Mouse (Mus musculus) CD4-positive, CD25-positive, alpha-beta regulatory T cell (primary cell): ENCODE data around the gene Slc47a2. TPM values are rescaled to one million over a fixed set of nuclear protein-coding genes. Genes with fewer than 3 reads are reported as not detected.

Source experiments
- polyA plus RNA-seq: library from polyadenylated mRNA; unstranded; fragments of 100-300 nt; shearing (Covaris generic); gene quantifications from one replicate; pipeline ENCODE4 v1.2.1, GENCODE M21; 2017

Gene Slc47a2
- not detected for polyA plus RNA-seq

DNA sequence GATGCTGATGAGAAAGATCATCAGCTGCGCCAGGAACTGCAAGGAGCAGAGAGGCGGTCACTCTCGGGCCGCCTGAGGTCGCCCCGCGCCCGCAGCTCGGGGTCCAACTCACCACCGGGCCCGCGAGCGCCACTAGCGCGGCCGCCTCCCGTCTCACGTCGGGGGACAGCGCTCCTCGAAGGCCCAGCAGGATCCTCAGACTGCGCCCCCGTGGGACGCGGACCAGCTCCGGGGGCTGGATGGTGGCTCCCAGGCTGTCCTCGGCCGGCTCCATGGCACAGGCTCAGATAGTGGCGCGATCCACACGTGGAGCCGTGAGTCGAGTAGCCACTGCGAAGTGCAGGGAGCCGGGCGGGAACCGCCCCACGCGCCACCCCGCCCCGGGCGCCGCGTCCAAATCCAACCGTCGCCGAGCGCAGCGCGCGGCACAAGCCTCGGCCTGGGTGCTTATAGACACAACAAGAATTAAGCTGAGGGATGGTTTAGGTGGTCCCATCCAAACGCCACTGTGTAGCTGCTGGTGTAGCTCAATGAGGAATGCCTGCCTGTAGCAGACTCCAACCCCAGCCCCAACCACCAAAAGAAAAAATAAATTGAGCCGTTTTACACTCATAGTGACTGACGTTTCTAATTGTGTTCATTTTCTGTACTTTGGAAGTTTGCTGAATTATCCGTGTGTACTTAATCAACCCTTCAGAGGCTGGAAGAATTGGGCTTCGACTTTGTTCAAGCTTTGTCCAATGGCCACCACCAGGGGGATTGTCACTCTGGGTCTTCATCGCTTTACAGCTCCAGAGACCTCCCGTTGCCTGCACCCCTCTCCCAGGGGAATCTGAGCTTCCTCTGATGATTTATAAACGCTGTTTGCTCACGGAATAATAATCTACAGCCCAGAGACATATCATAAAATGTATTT is at the start of gene Slc47a2:
Gene Slc47a2 (minus strand): TSS at position 356 of the 916 bp plus-strand sequence.

DNA sequence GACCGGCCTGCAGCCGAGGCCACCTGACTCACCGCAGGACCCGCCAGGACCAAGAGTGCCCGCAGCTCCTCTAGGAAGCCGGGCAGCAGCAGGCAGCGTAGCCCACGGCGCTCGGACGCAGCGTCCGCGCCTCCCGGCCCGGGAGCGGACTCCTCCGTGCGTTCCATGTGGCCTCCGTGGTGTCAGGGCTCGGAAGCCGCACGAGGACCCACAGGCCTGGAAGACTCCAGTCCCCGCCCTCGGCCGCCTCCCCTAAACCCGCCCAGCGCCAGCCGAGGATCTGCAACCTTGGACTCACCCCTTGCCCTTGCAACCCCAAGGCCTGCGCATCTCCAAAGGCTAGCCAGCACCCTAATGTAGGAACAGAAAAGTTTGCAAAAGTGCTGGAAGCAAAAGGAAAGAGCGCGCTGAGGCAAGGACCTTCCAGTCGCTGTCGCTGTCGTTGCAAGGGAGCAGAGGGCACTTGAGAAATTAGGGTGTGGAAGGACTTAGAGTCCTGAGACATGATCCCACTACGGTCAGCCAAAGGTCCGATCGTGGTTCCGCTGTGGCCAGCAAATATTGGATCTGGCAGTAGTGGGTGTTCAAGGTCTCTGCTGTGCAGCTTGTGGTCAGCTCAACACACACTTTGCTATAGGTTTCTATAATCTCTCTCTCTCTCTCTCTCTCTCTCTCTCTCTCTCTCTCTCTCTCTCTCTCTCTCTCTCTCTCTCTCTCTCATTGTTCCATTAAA is 35.4 kb upstream of the Slc47a2 start, which contains the start of gene Slc47a1:
Gene Slc47a1 (minus strand): TSS at position 465 of the 733 bp plus-strand sequence.

DNA sequence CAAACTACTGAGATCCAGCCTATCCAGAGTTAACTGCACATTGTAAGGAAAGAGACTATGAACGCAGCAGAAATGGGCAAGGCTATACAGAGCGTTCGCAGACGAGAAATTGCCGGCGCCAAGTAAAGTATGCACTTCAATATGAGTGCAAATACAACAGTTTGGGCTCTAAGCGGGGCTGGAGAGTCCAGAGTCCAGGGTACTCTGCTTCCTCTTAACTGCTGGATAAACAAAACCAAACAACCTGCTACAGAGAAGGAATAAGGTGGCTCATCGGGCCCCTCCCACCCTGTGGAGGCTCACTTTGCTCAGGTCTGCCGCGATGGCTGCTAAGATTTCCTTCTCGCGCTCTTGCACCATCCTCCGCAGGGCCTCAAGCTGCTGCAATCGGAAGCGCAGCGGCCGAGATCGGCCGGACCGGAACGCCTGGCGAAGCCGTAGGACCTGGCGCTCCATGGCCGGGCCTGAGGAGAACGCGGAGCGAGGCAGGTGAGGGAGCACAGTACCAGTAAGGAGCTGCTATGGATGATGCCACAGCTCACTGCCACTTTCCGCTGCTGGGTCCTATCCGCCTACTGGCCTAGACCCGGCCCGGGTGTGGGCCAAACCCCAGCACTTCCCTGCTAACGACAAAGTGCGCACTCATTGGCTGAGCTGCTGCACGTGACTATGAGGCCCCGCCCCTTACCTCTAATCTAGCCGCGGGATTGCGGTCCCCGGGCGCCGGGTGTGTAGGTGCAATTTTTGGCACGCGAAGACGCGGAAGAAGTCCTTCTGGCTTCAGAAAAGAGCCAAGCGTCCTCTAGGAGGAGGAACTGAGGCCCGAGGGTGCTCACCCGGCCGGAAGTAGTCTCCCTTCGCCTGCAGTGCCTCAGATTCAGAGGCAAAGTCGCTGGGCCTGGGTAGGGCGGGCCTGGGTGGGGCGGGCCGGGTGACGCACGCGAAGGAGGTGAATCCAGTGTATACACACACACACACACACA is 75.8 kb downstream of the Slc47a2 start, which contains the start of gene Aldh3a2:
Gene Aldh3a2 (minus strand): TSS at position 914 of the 983 bp plus-strand sequence.

Other genes starting within 250 kb of the Slc47a2 start
- 78.8 TPM for gene Tnfrsf13b, start 216.1 kb downstream of the Slc47a2 start, polyA plus RNA-seq
- 52.4 TPM for gene Usp22, start 167.8 kb downstream of the Slc47a2 start, polyA plus RNA-seq
- gene Aldh3a1, start 135.3 kb downstream of the Slc47a2 start, polyA plus RNA-seq: not detected
- gene Aldh3a2, start 75.4 kb downstream of the Slc47a2 start, polyA plus RNA-seq: 47.3 TPM
- not detected for gene Slc47a1, start 35.5 kb upstream of the Slc47a2 start, polyA plus RNA-seq
- gene Rnf112, start 111.3 kb upstream of the Slc47a2 start, polyA plus RNA-seq: not detected
- not detected for gene Mfap4, start 142.6 kb upstream of the Slc47a2 start, polyA plus RNA-seq
- 31.4 TPM for gene Mapk7, start 151.5 kb upstream of the Slc47a2 start, polyA plus RNA-seq
- gene B9d1, start 162.3 kb upstream of the Slc47a2 start, polyA plus RNA-seq: 1.8 TPM
- gene Epn2, start 236.8 kb upstream of the Slc47a2 start, polyA plus RNA-seq: 0.60 TPM